Mouse (Mus musculus): ENCODE measurements around the gene Ucn. TPM values are rescaled to one million over a fixed set of nuclear protein-coding genes. Genes with fewer than 3 reads are reported as not detected.

Gene Ucn
- total RNA-seq, 2 experiments from 2014 or later, result not detected

GRCm38 (mm10) chr5:31108000-31108490 lies 30.6 kb downstream of the Ucn start, which contains the start of gene Slc30a3:
Gene Slc30a3 (minus strand): TSS chr5:31108237.
- DNase-seq, result no peak

DNA sequence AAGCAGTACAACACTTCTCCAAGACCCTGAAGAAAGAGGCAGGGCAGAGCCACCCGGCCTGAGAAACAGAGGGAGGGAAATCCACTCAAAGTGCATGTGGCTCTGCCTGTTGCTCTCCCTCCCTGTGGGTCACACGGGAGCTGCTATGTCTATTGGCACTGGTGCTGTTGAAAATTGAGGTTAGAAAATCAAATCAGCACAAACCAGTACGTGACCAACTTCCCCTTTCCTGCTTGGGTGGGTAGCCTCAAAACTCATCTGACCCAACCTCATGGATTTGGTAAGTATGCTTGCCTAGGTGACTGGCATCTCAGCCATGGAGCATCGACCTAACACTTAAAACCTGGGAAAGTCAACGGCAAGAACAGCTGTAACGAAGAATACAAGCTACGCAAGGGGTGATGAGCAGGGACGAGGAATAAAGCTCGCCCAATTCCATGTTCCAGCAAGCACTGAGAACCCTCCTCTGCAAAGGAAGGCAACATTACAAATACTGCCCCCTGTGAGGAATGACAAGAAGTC lies 32.8 kb downstream of the Ucn start, which contains the start of gene Dnajc5g:
Gene Dnajc5g, plus strand, starts transcription at position 472 of the 522 bp plus-strand sequence.
- DNase-seq, result no peak

DNA sequence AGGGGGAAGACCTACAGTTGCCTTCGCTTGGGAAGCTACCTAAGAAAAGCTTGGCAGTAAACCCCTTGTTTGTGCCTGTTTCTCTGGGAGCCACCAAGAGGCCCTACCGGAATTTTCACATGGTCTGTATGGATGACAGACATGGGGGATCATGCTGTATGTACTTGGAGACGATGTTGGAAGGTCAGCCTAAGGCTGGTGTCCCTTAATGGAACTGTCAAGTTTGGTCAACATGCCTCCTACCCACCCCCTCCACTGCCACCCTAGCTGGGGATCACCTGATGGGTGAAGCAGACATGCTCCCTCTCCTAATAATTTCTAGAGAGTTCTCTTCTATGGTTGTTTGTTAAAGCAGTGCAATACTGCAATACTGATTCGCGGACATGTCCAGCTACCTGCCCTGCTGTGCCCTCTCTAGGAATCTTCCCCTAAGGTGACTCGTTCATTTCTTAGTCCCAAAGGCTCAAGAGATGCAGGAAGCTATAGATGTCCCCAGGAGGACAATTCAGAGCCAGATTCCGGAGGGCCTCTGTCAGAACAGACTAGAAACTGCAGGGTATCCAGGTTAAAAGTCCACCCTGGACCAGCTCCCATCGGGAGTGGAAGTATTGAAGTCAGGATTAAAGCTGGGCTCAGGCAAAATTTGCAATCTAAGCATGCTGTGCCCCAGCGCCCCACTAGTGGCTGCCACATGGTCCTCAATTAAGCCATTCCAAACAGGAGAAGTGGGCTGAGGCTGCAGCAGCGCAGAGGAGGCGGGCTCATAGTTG lies 42.7 kb downstream of the Ucn start:
- no peak for DNase-seq

GRCm38 (mm10) chr5:31094799-31095691 lies 43.6 kb downstream of the Ucn start:
- peak; percentile 44 for DNase-seq

DNA sequence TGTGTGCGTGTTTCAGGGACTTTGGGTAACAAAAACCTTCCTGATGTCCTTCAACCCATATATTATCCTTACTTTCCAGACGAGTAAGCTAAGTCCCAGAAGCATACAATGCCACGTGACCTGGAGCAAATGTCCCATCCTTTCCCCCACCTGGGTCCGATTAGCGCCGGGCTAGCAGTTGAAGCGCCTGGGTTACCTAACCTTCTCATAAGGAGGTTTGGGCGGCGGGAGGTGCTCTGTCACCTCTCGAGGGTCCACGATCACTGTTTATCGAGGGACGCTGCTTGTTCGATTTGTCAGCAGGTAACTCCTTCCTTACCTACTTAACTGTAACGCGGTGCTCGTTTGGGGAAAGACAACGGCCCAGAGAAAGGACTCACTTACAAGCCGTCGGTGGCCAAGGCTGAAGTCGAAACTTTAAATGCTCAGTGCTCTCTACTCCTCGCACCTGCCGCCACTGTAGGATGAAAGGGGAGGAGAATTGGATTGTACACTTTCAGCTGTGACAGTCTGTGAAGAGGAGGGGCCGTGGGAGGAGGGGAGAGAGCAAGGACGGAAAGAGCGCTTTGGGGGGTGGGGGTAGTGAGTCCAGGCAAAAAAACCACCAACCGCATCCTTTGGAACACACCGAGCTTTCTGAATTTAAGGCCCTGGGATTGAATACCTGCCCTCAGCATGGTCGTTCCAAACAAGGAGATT lies 44.4 kb downstream of the Ucn start:
- DNase-seq, result no peak

GRCm38 (mm10) chr5:31093151-31094041 lies 45.2 kb downstream of the Ucn start:
- no peak for DNase-seq

GRCm38 (mm10) chr5:31092231-31092975 lies 46.2 kb downstream of the Ucn start:
- DNase-seq, result no peak

Other genes with a start within 250 kb of the Ucn start
- gene Ost4, start 231.0 kb downstream of the Ucn start, total RNA-seq (2021), result 100 to 1,000 TPM; 103 to 117 TPM
- 10 to 100 TPM in 1 of 2 experiments, 1 to 10 TPM in 1; 9.3 to 10.9 TPM for gene Emilin1, start 225.4 kb downstream of the Ucn start, total RNA-seq (2021)
- 10 to 100 TPM; 25.2 to 34.5 TPM for gene Khk, start 217.4 kb downstream of the Ucn start, total RNA-seq (2021)
- 1 to 10 TPM; 3.4 to 4.3 TPM for gene Cgref1, start 193.2 kb downstream of the Ucn start, total RNA-seq (2021)
- gene Preb, start 178.5 kb downstream of the Ucn start, total RNA-seq (2021), result 10 to 100 TPM; 69.8 to 81.6 TPM
- under 1 TPM; 0.18 to 0.21 TPM for gene Tcf23, start 170.2 kb downstream of the Ucn start, total RNA-seq (2021)
- gene Atraid, start 90.5 kb downstream of the Ucn start, total RNA-seq (2021), result 10 to 100 TPM; 41.8 to 44.4 TPM
- 1 to 10 TPM; 2.5 to 3.5 TPM for gene Slc5a6, start 89.9 kb downstream of the Ucn start, total RNA-seq (2021)
- 10 to 100 TPM; 19.3 to 25.1 TPM for gene Cad, start 84.0 kb downstream of the Ucn start, total RNA-seq (2021)
- not detected for gene Dnajc5g, start 32.5 kb downstream of the Ucn start, total RNA-seq (2021)
- under 1 TPM in 1 of 2 experiments, not detected in 1; 0.13 TPM for gene Slc30a3, start 30.6 kb downstream of the Ucn start, total RNA-seq (2021)
- 100 to 1,000 TPM; 303 to 342 TPM for gene Trim54, start 22.1 kb downstream of the Ucn start, total RNA-seq (2021)
- gene Mpv17, start 15.4 kb upstream of the Ucn start, total RNA-seq (2021), result 10 to 100 TPM; 22.9 to 25.6 TPM
- under 1 TPM; 0.26 to 0.35 TPM for gene Gm29609, start 41.1 kb upstream of the Ucn start, total RNA-seq (2021)
- 10 to 100 TPM; 21.8 to 24.5 TPM for gene Gtf3c2, start 41.3 kb upstream of the Ucn start, total RNA-seq (2021)
- 10 to 100 TPM; 28.3 to 31.1 TPM for gene Snx17, start 54.4 kb upstream of the Ucn start, total RNA-seq (2021)
- gene Eif2b4, start 54.6 kb upstream of the Ucn start, total RNA-seq (2021), result 10 to 100 TPM; 51.5 to 63.1 TPM
- 1 to 10 TPM; 5.4 to 5.7 TPM for gene Zfp513, start 63.5 kb upstream of the Ucn start, total RNA-seq (2021)
- 10 to 100 TPM; 32.6 to 35.4 TPM for gene Ppm1g, start 81.9 kb upstream of the Ucn start, total RNA-seq (2021)
- gene Nrbp1, start 102.0 kb upstream of the Ucn start, total RNA-seq (2021), result 10 to 100 TPM; 52.2 to 55.9 TPM
- gene Gm9970, start 102.4 kb upstream of the Ucn start, total RNA-seq (2021), result not detected
- 1 to 10 TPM; 1.8 to 1.9 TPM for gene Krtcap3, start 112.9 kb upstream of the Ucn start, total RNA-seq (2021)
- 10 to 100 TPM; 21.0 to 24.4 TPM for gene Ift172, start 152.3 kb upstream of the Ucn start, total RNA-seq (2021)
- 1 to 10 TPM; 1.5 to 3.1 TPM for gene Fndc4, start 157.3 kb upstream of the Ucn start, total RNA-seq (2021)
- not detected for gene Gckr, start 158.6 kb upstream of the Ucn start, total RNA-seq (2021)

Data from gastrocnemius, postnatal 25 days (tissue).